Comparison of ENCODE assay signal across 13 mouse cellular contexts in genomic region chr1:181262496-181262895, GRCm38 (mm10).
"Had no signal": no experiment of that assay in that cellular context is flagged by ENCODE, and none has a peak within 500 bp of the region (broad histone marks: within the 10 kb centered on the region; RNA-seq: fewer than 3 reads in every experiment).

No protein-coding gene starts in this region.

- H3K9ac ChIP-seq: intestine, embryonic 15.5 days; kidney, embryonic 15.5 days; limb, embryonic 15.5 days had no signal

- H3K36me3 ChIP-seq: intestine, embryonic 15.5 days; kidney, embryonic 15.5 days; limb, embryonic 15.5 days had no signal

- H3K27me3 ChIP-seq: intestine, embryonic 15.5 days; kidney, embryonic 15.5 days had no signal

- DNase-seq: kidney, adult 11 months; kidney, postnatal 10 days; kidney, postnatal 36 days; lung, adult 2 months; lung, postnatal 14 days; lung, postnatal 4 days; midbrain, embryonic 14.5 days; thymus, adult 18-20 months; thymus, postnatal 36 days had no signal

- H3K27ac ChIP-seq: intestine, embryonic 15.5 days; kidney, embryonic 15.5 days had no signal

- H3K9me3 ChIP-seq: intestine, embryonic 15.5 days; kidney, embryonic 15.5 days; limb, embryonic 15.5 days had no signal

- H3K4me2 ChIP-seq: intestine, embryonic 15.5 days; kidney, embryonic 15.5 days; limb, embryonic 15.5 days; midbrain, embryonic 11.5 days had no signal

- ATAC-seq: intestine, embryonic 15.5 days had no signal

- H3K4me3 ChIP-seq: intestine, embryonic 15.5 days; kidney, embryonic 15.5 days; limb, embryonic 15.5 days had no signal
